Mouse (Mus musculus): ENCODE results near the gene Cep170.
A peak's percentile ranks its signal among the peaks of the same experiment; 100 is the strongest.

Gene Cep170

GRCm38 (mm10) chr1:176825084-176825483, 11.2 kb upstream of the Cep170 start:
- no peak for DNase-seq (ENCODE audit: low spot score)

- DNase-seq (ENCODE audit: low spot score) = no peak
Measured at GRCm38 (mm10) chr1:176824611-176825010, 10.7 kb upstream of the Cep170 start.

- DNase-seq (ENCODE audit: low spot score) = no peak
Measured at GRCm38 (mm10) chr1:176823889-176824288, 10.0 kb upstream of the Cep170 start.

GRCm38 (mm10) chr1:176822949-176823348, 9.1 kb upstream of the Cep170 start:
- no peak for DNase-seq (ENCODE audit: low spot score)

GRCm38 (mm10) chr1:176821929-176822328, 8.1 kb upstream of the Cep170 start:
- DNase-seq (ENCODE audit: low spot score) = no peak

GRCm38 (mm10) chr1:176818763-176819162, 4.9 kb upstream of the Cep170 start:
- no peak for DNase-seq (ENCODE audit: low spot score)

- DNase-seq (ENCODE audit: low spot score) = no peak
Measured at GRCm38 (mm10) chr1:176818147-176818546, 4.3 kb upstream of the Cep170 start.

GRCm38 (mm10) chr1:176816728-176817127, 2.9 kb upstream of the Cep170 start:
- DNase-seq (ENCODE audit: low spot score) = no peak

- DNase-seq (ENCODE audit: low spot score) = peak; percentile 97
Measured at GRCm38 (mm10) chr1:176814591-176815062, 760 bp upstream of the Cep170 start, which contains the start of gene Sdccag8. Gene Sdccag8, plus strand, starts transcription at chr1:176814660.

- peak; percentile 76 for DNase-seq (ENCODE audit: low spot score)
Measured at GRCm38 (mm10) chr1:176813292-176814035, 403 bp downstream of the Cep170 start.

GRCm38 (mm10) chr1:176812491-176813291, 1.2 kb downstream of the Cep170 start:
- DNase-seq (ENCODE audit: low spot score) = no peak

- no peak for DNase-seq (ENCODE audit: low spot score)
Measured at GRCm38 (mm10) chr1:176811892-176812291, 2.0 kb downstream of the Cep170 start.

- DNase-seq (ENCODE audit: low spot score) = no peak
Measured at GRCm38 (mm10) chr1:176810161-176810560, 3.7 kb downstream of the Cep170 start.

- no peak for DNase-seq (ENCODE audit: low spot score)
Measured at GRCm38 (mm10) chr1:176800728-176801365, 13.0 kb downstream of the Cep170 start.

GRCm38 (mm10) chr1:176798673-176799072, 15.2 kb downstream of the Cep170 start:
- DNase-seq (ENCODE audit: low spot score) = no peak

GRCm38 (mm10) chr1:176792175-176792574, 21.7 kb downstream of the Cep170 start:
- no peak for DNase-seq (ENCODE audit: low spot score)

GRCm38 (mm10) chr1:176789326-176789725, 24.5 kb downstream of the Cep170 start:
- no peak for DNase-seq (ENCODE audit: low spot score)

GRCm38 (mm10) chr1:176774533-176774932, 39.3 kb downstream of the Cep170 start:
- DNase-seq (ENCODE audit: low spot score) = no peak

GRCm38 (mm10) chr1:176762295-176762694, 51.6 kb downstream of the Cep170 start:
- DNase-seq (ENCODE audit: low spot score) = no peak

GRCm38 (mm10) chr1:176760673-176761072, 53.2 kb downstream of the Cep170 start:
- no peak for DNase-seq (ENCODE audit: low spot score)

- DNase-seq (ENCODE audit: low spot score) = no peak
Measured at GRCm38 (mm10) chr1:176755586-176755985, 58.3 kb downstream of the Cep170 start.
